Mouse (Mus musculus) B cell, adult (primary cell): ENCODE results near the gene Gm43552. TPM values are rescaled to one million over a fixed set of nuclear protein-coding genes. Genes with fewer than 3 reads are reported as not detected.

Experiments used
- total RNA-seq: library from RNA; stranded (reverse); gene quantifications from 4 replicates; pipeline ENCODE4 v1.2.4, GENCODE M21; 2023; ENCODE audit not compliant: inconsistent age

Gene Gm43552
- total RNA-seq, result 3.1 TPM in 1 of 4 replicates, not detected in the others

GRCm38 (mm10) chr5:65492716-65493531 lies at the start of gene Gm43552:
Gene Gm43552 (minus strand): TSS chr5:65492833.

GRCm38 (mm10) chr5:65536751-65537419 lies 44.3 kb upstream of the Gm43552 start, which contains the start of the genes Smim14 and Ube2k:
Gene Smim14 (minus strand): TSS chr5:65537184.
Gene Ube2k (plus strand): TSS chr5:65537233.

DNA sequence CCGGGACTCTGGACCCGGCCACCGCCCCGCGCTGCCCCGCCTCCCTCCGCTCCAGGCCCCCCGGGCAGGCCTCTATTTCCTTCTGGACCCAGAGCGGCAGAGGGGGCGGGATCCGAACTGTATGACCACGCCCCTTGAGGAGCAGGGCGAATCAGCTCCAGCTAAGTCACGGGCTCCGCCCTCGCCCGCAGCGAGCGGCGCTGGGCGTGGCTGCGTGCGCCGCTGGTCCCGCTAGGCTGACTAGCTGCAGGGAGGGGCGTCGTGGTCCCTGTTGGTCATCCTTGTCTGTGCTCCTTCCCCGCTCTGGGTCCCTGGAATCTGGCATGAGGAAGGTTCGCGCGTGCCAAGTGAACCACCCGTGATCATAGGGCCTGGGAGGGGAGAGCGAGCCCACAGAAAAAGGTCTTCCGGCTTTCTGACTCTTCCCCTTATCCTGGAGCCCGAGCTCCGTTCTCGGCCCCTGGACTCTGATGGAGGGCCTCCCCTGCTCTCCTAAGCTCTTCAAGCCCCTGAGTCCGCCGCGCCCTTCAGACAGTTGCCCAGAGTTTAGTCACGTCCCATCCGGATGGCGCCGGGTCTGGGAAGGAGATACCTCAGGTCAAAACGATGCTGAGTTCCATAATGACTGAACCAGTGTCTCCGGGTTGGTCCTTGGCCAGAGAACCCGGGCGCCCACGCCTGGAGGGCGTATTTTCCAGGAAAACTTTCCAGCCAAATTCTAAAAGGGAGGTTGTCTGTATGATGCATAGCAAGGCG lies 56.6 kb downstream of the Gm43552 start, which contains the start of gene Ugdh:
Ugdh (minus strand) TSS at position 144 of the 756 bp plus-strand sequence.

DNA sequence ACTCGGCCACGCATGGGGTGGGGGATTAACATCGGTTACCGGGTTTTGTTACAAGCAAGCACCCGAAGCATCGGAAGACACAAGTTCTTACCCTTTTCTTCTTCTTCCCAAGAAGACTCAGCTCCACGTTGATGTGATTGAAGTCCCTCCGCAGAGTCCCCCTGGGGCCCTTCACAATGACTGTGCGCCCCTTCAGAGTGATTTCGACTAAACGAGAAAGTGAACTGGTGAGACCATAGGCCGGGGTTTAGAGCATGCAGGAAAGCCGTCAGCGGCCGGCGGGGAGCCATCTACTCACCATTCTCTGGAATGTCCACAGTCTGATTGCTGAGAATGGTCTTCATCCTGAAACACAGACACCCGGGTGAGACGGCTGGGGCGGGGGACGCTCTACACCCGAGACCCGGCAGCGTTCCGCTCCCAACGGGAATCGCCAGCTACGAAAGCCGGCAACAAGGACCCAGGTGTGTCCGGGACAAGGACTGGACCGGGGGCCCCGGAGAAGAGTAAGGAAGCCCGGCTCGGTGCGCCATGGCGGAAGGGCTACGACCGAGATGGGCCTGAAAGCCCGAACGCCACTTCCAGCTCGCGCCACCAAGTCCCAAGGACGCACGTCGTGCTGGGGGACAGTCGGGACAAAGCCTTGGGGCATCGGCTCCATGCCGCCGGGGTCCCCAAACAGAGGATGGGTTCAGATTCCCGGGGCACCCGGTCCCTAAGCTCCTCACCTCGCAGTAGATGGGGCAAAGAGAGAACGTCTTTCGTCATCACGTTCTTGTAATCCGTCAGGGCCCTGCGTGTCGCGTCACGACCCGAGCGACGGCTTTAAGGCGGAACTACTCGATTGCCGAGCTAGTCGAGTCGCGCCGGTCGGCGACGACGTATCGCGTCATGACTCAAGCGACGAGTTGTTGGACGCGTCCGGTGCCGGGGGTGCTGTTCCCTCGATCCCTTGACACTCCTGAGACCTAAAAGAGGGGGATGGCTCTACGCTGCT lies 101.7 kb downstream of the Gm43552 start, which contains the start of the genes Rpl9 and Lias:
Rpl9 (minus strand) TSS at position 797 of the 997 bp plus-strand sequence.
Lias (plus strand) TSS at position 850 of the 997 bp plus-strand sequence.

Other genes with a start within 250 kb of the Gm43552 start
- 76.8 to 102 TPM (median 78.3 TPM) in 4 replicates for gene Rfc1, start 157.2 kb downstream of the Gm43552 start, total RNA-seq
- not detected in 4 replicates for gene Klb, start 144.5 kb downstream of the Gm43552 start, total RNA-seq
- 2,164 to 2,244 TPM (median 2,231 TPM) in 4 replicates for gene Rpl9, start 101.4 kb downstream of the Gm43552 start, total RNA-seq
- gene Lias, start 101.3 kb downstream of the Gm43552 start, total RNA-seq, result 38.0 to 50.0 TPM (median 39.6 TPM) in 4 replicates
- gene Ugdh, start 56.9 kb downstream of the Gm43552 start, total RNA-seq, result 25.6 to 34.2 TPM (median 27.9 TPM) in 4 replicates
- 352 to 369 TPM (median 361 TPM) in 4 replicates for gene Smim14, start 44.4 kb upstream of the Gm43552 start, total RNA-seq
- gene Ube2k, start 44.4 kb upstream of the Gm43552 start, total RNA-seq, result 68.3 to 76.7 TPM (median 69.7 TPM) in 4 replicates
- gene Pds5a, start 205.4 kb upstream of the Gm43552 start, total RNA-seq, result 247 to 260 TPM (median 252 TPM) in 4 replicates